Mouse (Mus musculus) left cerebral cortex, postnatal 10 days (tissue): ENCODE results near the gene Bnc1. TPM values are rescaled to one million over a fixed set of nuclear protein-coding genes. Genes with fewer than 3 reads are reported as not detected.

Experiments used
- DNase-seq, 2 experiments: peaks; one replicate each; pipeline ENCODE4 v3.0.0; 2021 to 2022; ENCODE audit warnings: low spot score in 2 of 2, mixed read lengths in 1 of 2; ENCODE audit errors: extremely low spot score in 1 of 2
- intact Hi-C: fragments of 180-260 bp; cut with DNase I; formaldehyde crosslinking; loops from one replicate; pipeline ENCODE4 v1.15.1; 2025
- total RNA-seq, 2 experiments: library from RNA; stranded (reverse); gene quantifications; 2 replicates each; pipeline ENCODE4 v1.2.3; 2021

Gene Bnc1
- total RNA-seq, 2 experiments from 2014 or later: not detected

DNA sequence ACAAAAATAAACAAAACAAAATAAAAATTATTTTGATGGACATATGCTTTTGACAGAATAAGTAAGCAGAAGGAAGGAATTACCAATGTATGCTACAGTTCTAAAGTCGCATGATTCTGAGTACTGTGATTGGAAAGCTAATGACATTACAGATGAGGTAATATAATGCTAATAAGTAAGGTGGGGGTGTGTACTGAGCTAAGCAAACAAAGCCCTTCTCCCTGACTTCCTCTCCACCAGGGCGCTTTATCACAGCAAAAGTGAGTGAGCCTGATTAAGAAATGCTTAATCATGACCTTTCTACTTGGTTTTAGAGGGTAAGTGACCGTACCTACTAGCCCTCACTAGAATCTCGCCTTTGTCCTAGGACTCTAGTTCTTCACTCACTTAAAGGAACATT lies 71.8 kb downstream of the Bnc1 start:
- no peak for DNase-seq
- intact Hi-C loops: no loop called here

DNA sequence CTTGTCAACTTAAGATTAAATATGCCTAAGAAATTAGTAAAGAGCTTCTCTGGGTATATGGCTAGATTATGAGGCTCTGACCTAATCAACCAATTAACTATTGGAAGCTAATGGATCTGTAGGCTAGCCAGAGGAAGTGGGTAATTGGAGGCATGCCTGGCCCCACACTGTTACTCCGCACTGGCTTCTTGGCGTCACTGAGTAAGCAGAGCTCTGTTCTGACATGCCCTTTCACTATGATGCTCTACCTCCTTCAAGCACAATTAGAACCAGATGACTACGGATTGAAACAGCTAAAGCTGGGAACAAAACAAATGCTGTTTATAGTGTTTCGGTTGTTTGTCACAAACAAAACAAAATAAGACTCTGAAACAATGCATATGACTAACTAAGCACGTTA lies 73.8 kb downstream of the Bnc1 start:
- intact Hi-C loops: no loop called here
- no peak for DNase-seq

Other genes with a start within 250 kb of the Bnc1 start
- 10 to 100 TPM; 67.2 to 71.9 TPM for gene Ramac, start 229.4 kb downstream of the Bnc1 start, total RNA-seq
- 10 to 100 TPM; 29.1 to 33.5 TPM for gene 3110040N11Rik, start 202.8 kb downstream of the Bnc1 start, total RNA-seq
- gene Btbd1, start 162.9 kb downstream of the Bnc1 start, total RNA-seq: 100 to 1,000 TPM; 135 to 138 TPM
- gene Gm10160, start 136.5 kb downstream of the Bnc1 start, total RNA-seq: not detected
- gene Tm6sf1, start 133.3 kb downstream of the Bnc1 start, total RNA-seq: 10 to 100 TPM; 31.8 to 33.5 TPM
- gene Hdgfl3, start 57.8 kb downstream of the Bnc1 start, total RNA-seq: 10 to 100 TPM; 85.7 to 89.1 TPM
- 10 to 100 TPM; 59.5 to 60.4 TPM for gene Sh3gl3, start 181.5 kb upstream of the Bnc1 start, total RNA-seq